Mouse (Mus musculus) MEL (cell line): ENCODE measurements around the gene Cpsf4l. TPM values are rescaled to one million over a fixed set of nuclear protein-coding genes. Genes with fewer than 3 reads are reported as not detected.

Experiments
- DNase-seq: peaks from one replicate; pipeline ENCODE4 v3.0.0; 2011; ENCODE audit warnings: low read depth, low spot score
- H3K27ac ChIP-seq: 2 replicates; pipeline ENCODE4 v1.5.1; 2012; ENCODE audit warnings: low read depth, mild to moderate bottlenecking, control low read depth, low read length, moderate library complexity; ENCODE audit not compliant: control insufficient read depth
- H3K27me3 ChIP-seq, 2 experiments: fragments of 150-350 bp in 1 of 2; sonication (generic) in 1 of 2; 2 replicates each; pipeline ENCODE4 v1.6.1; 2012; ENCODE audit warnings: low read length in 2 of 2, mild to moderate bottlenecking in 2 of 2, improper control_type of control experiment in 1 of 2, moderate library complexity in 1 of 2; ENCODE audit not compliant: insufficient read depth in 2 of 2, control insufficient read depth in 1 of 2
- H3K36me3 ChIP-seq, 2 experiments: 2 replicates each; pipeline ENCODE4 v1.6.1; 2012 to 2014; ENCODE audit warnings: low read length in 2 of 2, improper control_type of control experiment in 1 of 2, inconsistent platforms in 1 of 2, mild to moderate bottlenecking in 1 of 2; ENCODE audit not compliant: insufficient read depth in 2 of 2, control insufficient read depth in 1 of 2
- H3K4me1 ChIP-seq, 2 experiments: fragments of 150-350 bp in 1 of 2; sonication (generic) in 1 of 2; 2 replicates each; pipeline ENCODE4 v1.6.1; 2012; ENCODE audit warnings: low read length in 2 of 2, improper control_type of control experiment in 1 of 2, mild to moderate bottlenecking in 1 of 2; ENCODE audit not compliant: insufficient read depth in 2 of 2, control insufficient read depth in 1 of 2
- H3K4me3 ChIP-seq, 2 experiments: fragments of 150-350 bp in 1 of 2; sonication (generic) in 1 of 2; 2 replicates each; pipeline ENCODE4 v1.5.1; 2012; ENCODE audit warnings: low read depth in 2 of 2, low read length in 2 of 2, mild to moderate bottlenecking in 2 of 2, moderate library complexity in 2 of 2, control low read depth in 1 of 2, improper control_type of control experiment in 1 of 2; ENCODE audit not compliant: control insufficient read depth in 1 of 2, insufficient read depth in 1 of 2
- H3K79me2 ChIP-seq: 2 replicates; pipeline ENCODE4 v1.6.1; 2012; ENCODE audit warnings: mild to moderate bottlenecking, low read length, moderate library complexity; ENCODE audit not compliant: control insufficient read depth, poor library complexity, insufficient read depth
- H3K9ac ChIP-seq: 2 replicates; pipeline ENCODE4 v1.6.1; 2012; ENCODE audit warnings: low read depth, mild to moderate bottlenecking, control low read depth, low read length, moderate library complexity; ENCODE audit not compliant: control insufficient read depth, poor library complexity, severe bottlenecking
- H3K9me3 ChIP-seq: fragments of 150-350 bp; sonication (generic); replicated peaks from 2 replicates; pipeline ENCODE4 v1.6.1; 2012; ENCODE audit warnings: mild to moderate bottlenecking, low read length, improper control_type of control experiment, moderate library complexity; ENCODE audit not compliant: insufficient read depth
- BHLHE40 ChIP-seq: IDR thresholded peaks from 2 replicates; pipeline ENCODE4 v1.6.1; 2012; ENCODE audit warnings: low read depth, mild to moderate bottlenecking, inconsistent platforms, low read length, improper control_type of control experiment, borderline replicate concordance
- CHD2 ChIP-seq: IDR thresholded peaks from 2 replicates; pipeline ENCODE4 v1.6.1; 2011; ENCODE audit warnings: low read length, improper control_type of control experiment
- ELF1 ChIP-seq: IDR thresholded peaks from 2 replicates; pipeline ENCODE4 v1.6.1; 2014; ENCODE audit warnings: low read depth, mild to moderate bottlenecking, inconsistent platforms, low read length, improper control_type of control experiment, moderate library complexity
- EP300 ChIP-seq, 2 experiments: IDR thresholded peaks; 2 replicates each; pipeline ENCODE4 v1.6.1; 2011; ENCODE audit warnings: improper control_type of control experiment in 2 of 2, low read length in 2 of 2, low read depth in 1 of 2, mild to moderate bottlenecking in 1 of 2
- ETS1 ChIP-seq: IDR thresholded peaks from 2 replicates; pipeline ENCODE4 v1.6.1; 2012; ENCODE audit warnings: low read depth, mild to moderate bottlenecking, inconsistent platforms, low read length, improper control_type of control experiment, moderate library complexity
- GABPA ChIP-seq: IDR thresholded peaks from 2 replicates; pipeline ENCODE4 v1.6.1; 2012; ENCODE audit warnings: low read depth, mild to moderate bottlenecking, inconsistent platforms, low read length, improper control_type of control experiment, moderate library complexity
- GATA1 ChIP-seq: IDR thresholded peaks from 2 replicates; pipeline ENCODE4 v1.6.1; 2011; ENCODE audit warnings: low read depth, low read length, improper control_type of control experiment
- HCFC1 ChIP-seq: IDR thresholded peaks from 2 replicates; pipeline ENCODE4 v1.6.1; 2012; ENCODE audit warnings: low read depth, mild to moderate bottlenecking, inconsistent platforms, low read length, improper control_type of control experiment, moderate library complexity
- KAT2A ChIP-seq: conservative IDR thresholded peaks from 2 replicates; pipeline ENCODE4 v1.6.1; 2012; ENCODE audit warnings: low read depth, low read length, improper control_type of control experiment, inconsistent platforms
- MAZ ChIP-seq: IDR thresholded peaks from 2 replicates; pipeline ENCODE4 v1.6.1; 2012; ENCODE audit warnings: low read depth, mild to moderate bottlenecking, inconsistent platforms, low read length, improper control_type of control experiment
- MEF2A ChIP-seq: IDR thresholded peaks from 2 replicates; pipeline ENCODE4 v1.6.1; 2014; ENCODE audit warnings: low read depth, mild to moderate bottlenecking, inconsistent platforms, low read length, improper control_type of control experiment; ENCODE audit not compliant: poor library complexity, insufficient replicate concordance, severe bottlenecking; ENCODE audit errors: extremely low read depth
- MXI1 ChIP-seq: IDR thresholded peaks from 2 replicates; pipeline ENCODE4 v1.6.1; 2011; ENCODE audit warnings: mild to moderate bottlenecking, low read depth, low read length, improper control_type of control experiment
- NELFE ChIP-seq: IDR thresholded peaks from 2 replicates; pipeline ENCODE4 v1.6.1; 2011; ENCODE audit warnings: low read depth, low read length, improper control_type of control experiment
- NRF1 ChIP-seq: IDR thresholded peaks from 2 replicates; pipeline ENCODE4 v1.6.1; 2014; ENCODE audit warnings: low read depth, mild to moderate bottlenecking, inconsistent platforms, low read length, improper control_type of control experiment, moderate library complexity; ENCODE audit not compliant: poor library complexity, insufficient read depth, severe bottlenecking
- POLR2A ChIP-seq, 2 experiments: IDR thresholded peaks; 2 replicates each; pipeline ENCODE4 v1.6.1; 2011 to 2012; ENCODE audit warnings: low read length in 2 of 2, mild to moderate bottlenecking in 2 of 2, control low read depth in 1 of 2, improper control_type of control experiment in 1 of 2, low read depth in 1 of 2, moderate library complexity in 1 of 2; ENCODE audit not compliant: control insufficient read depth in 1 of 2, insufficient read depth in 1 of 2, poor library complexity in 1 of 2
- POLR2AphosphoS2 ChIP-seq: IDR thresholded peaks from 2 replicates; pipeline ENCODE4 v1.6.1; 2011; ENCODE audit warnings: low read length, improper control_type of control experiment
- POLR2AphosphoS5 ChIP-seq: IDR thresholded peaks from 2 replicates; pipeline ENCODE4 v1.6.1; 2012; ENCODE audit warnings: low read depth, borderline replicate concordance, mild to moderate bottlenecking, inconsistent platforms, low read length, moderate library complexity, mixed read lengths
- RCOR1 ChIP-seq: IDR thresholded peaks from 2 replicates; pipeline ENCODE4 v1.6.1; 2012; ENCODE audit warnings: low read depth, mild to moderate bottlenecking, inconsistent platforms, low read length, improper control_type of control experiment
- SIN3A ChIP-seq: IDR thresholded peaks from 2 replicates; pipeline ENCODE4 v1.6.1; 2012; ENCODE audit warnings: low read length, improper control_type of control experiment, inconsistent platforms
- TAL1 ChIP-seq: IDR thresholded peaks from 2 replicates; pipeline ENCODE4 v1.6.1; 2012; ENCODE audit warnings: mild to moderate bottlenecking, inconsistent platforms, low read length, moderate library complexity, mixed read lengths
- TBP ChIP-seq: IDR thresholded peaks from 2 replicates; pipeline ENCODE4 v1.8.0; 2011; ENCODE audit warnings: low read depth, low read length, improper control_type of control experiment
- UBTF ChIP-seq: IDR thresholded peaks from 2 replicates; pipeline ENCODE4 v1.6.1; 2012; ENCODE audit warnings: low read depth, mild to moderate bottlenecking, inconsistent platforms, low read length, improper control_type of control experiment, moderate library complexity, borderline replicate concordance; ENCODE audit not compliant: insufficient read depth
- USF1 ChIP-seq: IDR thresholded peaks from 2 replicates; pipeline ENCODE4 v1.6.1; 2014; ENCODE audit warnings: low read depth, mild to moderate bottlenecking, inconsistent platforms, low read length, improper control_type of control experiment, moderate library complexity
- ZC3H11A ChIP-seq: IDR thresholded peaks from 2 replicates; pipeline ENCODE4 v1.6.1; 2012; ENCODE audit warnings: low read depth, mild to moderate bottlenecking, inconsistent platforms, low read length, improper control_type of control experiment
- ZKSCAN1 ChIP-seq: IDR thresholded peaks from 2 replicates; pipeline ENCODE4 v1.6.1; 2012; ENCODE audit warnings: low read depth, mild to moderate bottlenecking, inconsistent platforms, low read length, improper control_type of control experiment, moderate library complexity
- ZMIZ1 ChIP-seq: IDR thresholded peaks from 2 replicates; pipeline ENCODE4 v1.6.1; 2012; ENCODE audit warnings: low read depth, mild to moderate bottlenecking, inconsistent platforms, low read length, improper control_type of control experiment, moderate library complexity
- ZNF384 ChIP-seq: IDR thresholded peaks from 2 replicates; pipeline ENCODE4 v1.6.1; 2012; ENCODE audit warnings: low read depth, mild to moderate bottlenecking, inconsistent platforms, low read length, improper control_type of control experiment
- polyA plus RNA-seq, 2 experiments: library from polyadenylated mRNA; stranded (reverse) in 1 of 2; unstranded in 1 of 2; fragments of >175 nt in 1 of 2; fragments of >200 nt in 1 of 2; gene quantifications; 2 replicates each; pipeline versions ENCODE4 v1.2.1 to v1.2.4; 2012; ENCODE audit warnings: low replicate concordance in 2 of 2, low read depth in 1 of 2; ENCODE audit not compliant: insufficient read length in 2 of 2, insufficient read depth in 1 of 2, missing spikeins in 1 of 2
- total RNA-seq: library from RNA; depleted of rRNA; stranded (reverse); fragments of 300-350 nt; gene quantifications from 2 replicates; pipeline ENCODE4 v1.2.3, GENCODE M21; 2012

Gene Cpsf4l
- total and polyA plus RNA-seq, 3 experiments, result 0.70 TPM; not detected in 2

- no peak overlapping the region; a peak in 1 of 4 replicates for H3K4me3 ChIP-seq
- peak; percentile 45 for DNase-seq
- peak overlapping the region; percentile 31; the same call in 1 of the 2 replicates for H3K27ac ChIP-seq
- H3K36me3 ChIP-seq, result peaks cover 7 to 18% of the 10 kb centered on the region in 2 experiments; a peak in 3 of 4 replicates
- no peak overlapping the region for H3K9ac ChIP-seq
- TF ChIP-seq ZC3H11A (no peak), KAT2A (no peak), CHD2 (no peak), TAL1 (0 out of 2 replicates have a peak, but pooled peaks have one; percentile 17)
- peaks cover 7 to 24% of the 10 kb centered on the region in 2 experiments for H3K4me1 ChIP-seq
- H3K9me3 ChIP-seq, result no peaks in the 10 kb centered on the region
- H3K27me3 ChIP-seq, result no peaks in the 10 kb centered on the region
- H3K79me2 ChIP-seq, result peaks cover 11% of the 10 kb centered on the region
Measured at GRCm38 (mm10) chr11:113651206-113651906, 58.5 kb downstream of the Cpsf4l start.

GRCm38 (mm10) chr11:113649353-113650210 lies 60.2 kb downstream of the Cpsf4l start, which contains the start of gene Slc39a11:
Slc39a11 (minus strand) TSS chr11:113650079.
- peak; percentile 90 for DNase-seq
- Histone ChIP-seq H3K27ac (peak within 1 kb of the TSS; percentile 83), H3K27me3 (no peaks in the 10 kb centered on the region), H3K4me1 (peaks cover 7 to 24% of the 10 kb centered on the region in 2 experiments), H3K79me2 (peaks cover 11% of the 10 kb centered on the region), H3K36me3 (peaks cover 4 to 18% of the 10 kb centered on the region in 2 experiments; a peak in 2 of 4 replicates), H3K9me3 (no peaks in the 10 kb centered on the region), H3K4me3 (peak within 1 kb of the TSS; percentile 81 to 99), H3K9ac (peak within 1 kb of the TSS; percentile 89)
- TF ChIP-seq GATA1 (no peak), NRF1 (0 out of 2 replicates have a peak, but pooled peaks have one; percentile 28), MAZ (no peak; the same call in 1 of the 2 replicates), NELFE (peak; percentile 91), SIN3A (peak; percentile 69; the same call in 1 of the 2 replicates), ZMIZ1 (peak; percentile 11; the same call in 1 of the 2 replicates), ZKSCAN1 (no peak), POLR2A (IDR thresholded peaks at IDR 0.05; ENCODE audit: control insufficient read depth in 1 of 2, insufficient read depth in 1 of 2, low read depth in 1 of 2, low read length in 2 of 2, poor library complexity in 1 of 2) (peak; percentile 83 to 98), ZC3H11A (no peak), USF1 (no peak), EP300 (IDR thresholded peaks at IDR 0.05; ENCODE audit: low read depth in 1 of 2, low read length in 2 of 2) (no peak; a peak in 1 of 4 replicates), GABPA (no peak), ZNF384 (no peak), UBTF (0 out of 2 replicates have a peak, but pooled peaks have one; percentile 40), ETS1 (no peak; the same call in 1 of the 2 replicates), ELF1 (peak; percentile 96), RCOR1 (no peak), MEF2A (no peak), POLR2AphosphoS5 (no peak), KAT2A (peak; percentile 48), POLR2AphosphoS2 (peak; percentile 53; the same call in 1 of the 2 replicates), MXI1 (peak; percentile 53), TBP (peak; percentile 71; the same call in 1 of the 2 replicates), HCFC1 (peak; percentile 91), BHLHE40 (no peak)
